16 mouse cellular contexts compared by ENCODE assay signal in genomic region chr6:82754769-82755168, GRCm38 (mm10). TPM values are rescaled to one million over a fixed set of nuclear protein-coding genes. Genes with fewer than 3 reads are reported as not detected.
DNase-seq lines count a peak whose midpoint lies in the region; ATAC-seq and TF ChIP-seq lines count a peak whose summit lies in the region.
"Had no signal": no experiment of that assay in that cellular context is flagged by ENCODE, and none has a peak within 500 bp of the region (broad histone marks: within the 10 kb centered on the region; RNA-seq: fewer than 3 reads in every experiment).

No protein-coding gene starts in this region.

- no peak overlapping the region; the same call in 1 of the 2 replicates for H3K4me3 ChIP-seq in gastrocnemius, adult 2 months
- H3K4me3 ChIP-seq in heart, embryonic 12.5 days, result no peak overlapping the region
- no peak overlapping the region for H3K4me3 ChIP-seq in heart, embryonic 16.5 days (ENCODE audit: low read length)
- H3K4me3 ChIP-seq: embryonic facial prominence, embryonic 12.5 days; forebrain, embryonic 15.5 days; hindbrain, embryonic 10.5 days had no signal

- WGBS in heart, embryonic 12.5 days, result 87% methylated on average over 6 of the region's 6 CpGs
- WGBS in heart, embryonic 16.5 days, result 86% methylated on average over 6 of the region's 6 CpGs

- intact Hi-C loops in gastrocnemius, adult 2 months (cut with DNase I), result no loop called here
- intact Hi-C loops in heart, postnatal 36 days (cut with DNase I), result no loop called here

- H3K9me3 ChIP-seq in heart, embryonic 12.5 days (replicated peaks), result no peaks in the 10 kb centered on the region
- no peaks in the 10 kb centered on the region for H3K9me3 ChIP-seq in heart, embryonic 16.5 days (replicated peaks; ENCODE audit: control insufficient read depth, low read length)
- H3K9me3 ChIP-seq: embryonic facial prominence, embryonic 12.5 days; forebrain, embryonic 15.5 days; hindbrain, embryonic 10.5 days had no signal

- H3K4me2 ChIP-seq in heart, embryonic 12.5 days, result no peak overlapping the region
- no peak overlapping the region for H3K4me2 ChIP-seq in heart, embryonic 16.5 days (ENCODE audit: low read depth, low read length)
- H3K4me2 ChIP-seq: embryonic facial prominence, embryonic 12.5 days; forebrain, embryonic 15.5 days; hindbrain, embryonic 14.5 days had no signal

- no peak for TF ChIP-seq CTCF in gastrocnemius, adult 2 months (IDR thresholded peaks at IDR 0.05)

- H3K4me1 ChIP-seq in heart, embryonic 12.5 days (replicated peaks), result peaks cover 71% of the 10 kb centered on the region
- H3K4me1 ChIP-seq in heart, embryonic 16.5 days (ENCODE audit: control insufficient read depth, insufficient read depth, low read length), result peaks cover 48% of the 10 kb centered on the region
- H3K4me1 ChIP-seq: embryonic facial prominence, embryonic 12.5 days; forebrain, embryonic 15.5 days; hindbrain, embryonic 10.5 days had no signal

- no peak for DNase-seq in gastrocnemius, adult 2 months
- no peak for DNase-seq in gastrocnemius, adult 18-20 months (ENCODE audit: low spot score)
- DNase-seq in heart, postnatal 36 days, result no peak
- DNase-seq in heart, adult 11 months, result no peak
- no peak for DNase-seq in ovary, postnatal 36 days (ENCODE audit: low spot score)
- DNase-seq: adrenal gland, postnatal 10 days; gastrocnemius, postnatal 14 days; kidney, adult 8-10 months had no signal

- H3K27ac ChIP-seq in gastrocnemius, adult 2 months, result peak overlapping the region; percentile 97
- peak overlapping the region; percentile 73 for H3K27ac ChIP-seq in heart, embryonic 12.5 days (ENCODE audit: poor library complexity, severe bottlenecking)
- peak overlapping the region; percentile 88 for H3K27ac ChIP-seq in heart, embryonic 16.5 days (ENCODE audit: low read length)
- H3K27ac ChIP-seq: embryonic facial prominence, embryonic 12.5 days; forebrain, embryonic 15.5 days; hindbrain, embryonic 10.5 days; hindbrain, embryonic 14.5 days had no signal

- H3K9ac ChIP-seq in heart, embryonic 12.5 days, result no peak overlapping the region
- H3K9ac ChIP-seq in heart, embryonic 16.5 days (ENCODE audit: low read length), result no peak overlapping the region
- H3K9ac ChIP-seq: embryonic facial prominence, embryonic 12.5 days; forebrain, embryonic 15.5 days; hindbrain, embryonic 14.5 days had no signal

- ATAC-seq in heart, embryonic 12.5 days (ENCODE audit: insufficient number of reproducible peaks, low FRiP score), result no peak
- ATAC-seq in heart, embryonic 16.5 days (replicated peaks; ENCODE audit: extremely low read depth, insufficient read depth, low FRiP score), result no peak
- ATAC-seq: CD4-positive, CD25-positive, alpha-beta regulatory T cell, adult 4 months; forebrain, embryonic 15.5 days; intestine, postnatal 0 days had no signal

- peaks cover 19% of the 10 kb centered on the region for H3K36me3 ChIP-seq in heart, embryonic 12.5 days
- H3K36me3 ChIP-seq in heart, embryonic 16.5 days (ENCODE audit: control insufficient read depth, insufficient read depth), result peaks cover 12% of the 10 kb centered on the region
- H3K36me3 ChIP-seq: forebrain, embryonic 15.5 days had no signal

- H3K27me3 ChIP-seq in heart, embryonic 12.5 days (replicated peaks), result no peaks in the 10 kb centered on the region
- H3K27me3 ChIP-seq in heart, embryonic 16.5 days (ENCODE audit: control insufficient read depth, insufficient read depth, low read length), result no peaks in the 10 kb centered on the region
- H3K27me3 ChIP-seq: embryonic facial prominence, embryonic 12.5 days; forebrain, embryonic 15.5 days had no signal

RNA-seq across cellular contexts. Expression of gene Hk2, which starts 19.5 kb away (rescaled TPM):
- 100 to 1,000 TPM; 243 to 313 TPM for total RNA-seq in gastrocnemius, adult 2 months (2021)
- total RNA-seq in gastrocnemius, adult 18-20 months (2021), result 100 to 1,000 TPM; 238 to 306 TPM
- polyA plus RNA-seq in heart, embryonic 12.5 days (2016; fragmentation: Nextera tagmentation; extraction: Ambion mirVana), result 35.0 and 35.2 TPM in 2 replicates
- total RNA-seq in heart, postnatal 36 days (2021), result 100 to 1,000 TPM; 271 to 285 TPM
- polyA plus RNA-seq in heart, embryonic 16.5 days (2015; fragmentation: Nextera tagmentation; extraction: Ambion mirVana), result 37.4 and 46.7 TPM in 2 replicates

RNA-seq across cellular contexts. Expression of gene Pole4, which starts 49.6 kb away (rescaled TPM):
- 10 to 100 TPM; 16.7 to 18.4 TPM for total RNA-seq in gastrocnemius, adult 2 months (2021)
- total RNA-seq in gastrocnemius, adult 18-20 months (2021), result 10 to 100 TPM; 14.4 to 20.1 TPM
- 106 and 112 TPM in 2 replicates for polyA plus RNA-seq in heart, embryonic 12.5 days (2016; fragmentation: Nextera tagmentation; extraction: Ambion mirVana)
- 10 to 100 TPM; 15.6 to 18.7 TPM for total RNA-seq in heart, postnatal 36 days (2021)
- polyA plus RNA-seq in heart, embryonic 16.5 days (2015; fragmentation: Nextera tagmentation; extraction: Ambion mirVana), result 81.5 and 90.4 TPM in 2 replicates
